In the genomic region with DNA sequence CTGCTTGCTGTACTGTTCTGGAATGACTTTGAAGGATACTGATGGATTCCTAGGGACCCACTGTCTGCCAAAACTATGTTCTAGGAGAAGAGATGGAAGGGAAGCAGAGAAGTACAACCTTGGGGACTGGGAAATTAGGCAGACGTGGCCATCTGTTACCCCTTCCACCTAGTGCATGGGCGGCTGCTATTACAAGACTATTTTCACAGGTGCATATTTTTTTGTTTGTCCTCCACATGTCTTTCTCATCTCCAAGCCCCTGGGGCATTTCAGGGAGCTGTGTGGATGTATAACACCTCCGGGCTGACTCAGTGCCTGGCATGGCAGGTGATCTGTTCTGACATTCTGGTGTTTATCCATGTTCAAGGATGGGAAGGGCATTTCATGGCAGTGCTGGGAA, we compare ENCODE assay signal across 21 mouse cellular contexts.
"Had no signal": no experiment of that assay in that cellular context is flagged by ENCODE, and none has a peak within 500 bp of the region (broad histone marks: within the 10 kb centered on the region; RNA-seq: fewer than 3 reads in every experiment).

No protein-coding gene starts in this region.

- H3K4me3 ChIP-seq: limb, embryonic 10.5 days; limb, embryonic 13.5 days; liver, embryonic 12.5 days; liver, embryonic 15.5 days; lung, embryonic 15.5 days; megakaryocyte, embryonic 14.5 days; midbrain, embryonic 10.5 days; neural tube, embryonic 12.5 days; neural tube, embryonic 15.5 days had no signal

- DNase-seq: kidney, postnatal 14 days; kidney, postnatal 4 days; liver; lung, adult 18-20 months; lung, postnatal 10 days; lung, postnatal 36 days; midbrain, embryonic 14.5 days; right cerebral cortex, adult 18-20 months; right cerebral cortex, postnatal 14 days; right cerebral cortex, postnatal 4 days; thymus, postnatal 25 days had no signal

- H3K36me3 ChIP-seq: limb, embryonic 10.5 days; limb, embryonic 13.5 days; liver, embryonic 12.5 days; liver, embryonic 15.5 days; lung, embryonic 15.5 days; midbrain, embryonic 10.5 days; neural tube, embryonic 12.5 days; neural tube, embryonic 15.5 days had no signal

- H3K27me3 ChIP-seq: limb, embryonic 13.5 days; liver, embryonic 12.5 days; liver, embryonic 15.5 days; lung, embryonic 15.5 days; megakaryocyte, embryonic 14.5 days; neural tube, embryonic 12.5 days; neural tube, embryonic 15.5 days had no signal

- H3K4me1 ChIP-seq: limb, embryonic 10.5 days; limb, embryonic 13.5 days; liver, embryonic 12.5 days; liver, embryonic 15.5 days; lung, embryonic 15.5 days; megakaryocyte, embryonic 14.5 days; midbrain, embryonic 10.5 days; neural tube, embryonic 12.5 days; neural tube, embryonic 15.5 days had no signal

- H3K27ac ChIP-seq: limb, embryonic 10.5 days; limb, embryonic 13.5 days; liver, embryonic 12.5 days; liver, embryonic 15.5 days; lung, embryonic 15.5 days; midbrain, embryonic 10.5 days; neural tube, embryonic 12.5 days; neural tube, embryonic 15.5 days; stomach, postnatal 0 days had no signal
